In the genomic region with DNA sequence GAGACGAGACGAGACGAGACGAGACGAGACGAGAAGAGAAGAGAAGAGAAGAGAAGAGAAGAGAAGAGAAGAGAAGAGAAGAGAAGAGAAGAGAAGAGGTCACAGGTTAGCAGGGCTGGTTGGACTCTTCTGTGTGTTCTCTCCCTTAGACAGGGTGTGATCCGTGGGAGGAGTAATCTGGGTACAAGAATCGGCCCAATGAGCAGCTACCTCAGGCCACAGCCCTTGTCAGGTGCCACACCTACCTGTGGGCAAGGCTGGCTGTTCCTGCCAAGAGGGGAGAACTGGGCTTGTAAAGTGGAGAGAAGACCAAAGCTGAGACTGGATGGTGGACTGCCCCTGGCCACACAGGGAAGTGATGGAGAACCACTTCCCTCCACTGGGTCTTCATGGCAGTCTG, we compare ENCODE assay signal across 24 mouse cellular contexts. TPM values are rescaled to one million over a fixed set of nuclear protein-coding genes. Genes with fewer than 3 reads are reported as not detected.
"Had no signal": no experiment of that assay in that cellular context is flagged by ENCODE, and none has a peak within 500 bp of the region (broad histone marks: within the 10 kb centered on the region; RNA-seq: fewer than 3 reads in every experiment).

No protein-coding gene starts in this region.

- H3K4me1 ChIP-seq: lung, embryonic 15.5 days; midbrain, embryonic 12.5 days; neural tube, embryonic 15.5 days had no signal

- H3K4me2 ChIP-seq: lung, embryonic 15.5 days; midbrain, embryonic 12.5 days; neural tube, embryonic 13.5 days; neural tube, embryonic 15.5 days had no signal

- DNase-seq: lung, adult 2 months; lung, postnatal 14 days; lung, postnatal 36 days; midbrain, embryonic 14.5 days; retina, postnatal 1 day; right cerebral cortex, adult 18-20 months; right cerebral cortex, postnatal 25 days; right cerebral cortex, postnatal 4 days; spleen, adult 18-20 months; thymus, adult 18-20 months; thymus, postnatal 14 days; thymus, postnatal 36 days had no signal

- H3K9ac ChIP-seq: lung, embryonic 15.5 days; midbrain, embryonic 12.5 days; neural tube, embryonic 13.5 days; neural tube, embryonic 15.5 days had no signal

- H3K27ac ChIP-seq: lung, embryonic 15.5 days; macrophage; midbrain, embryonic 10.5 days; midbrain, embryonic 12.5 days; neural tube, embryonic 13.5 days; neural tube, embryonic 15.5 days had no signal

- H3K9me3 ChIP-seq: lung, embryonic 15.5 days; midbrain, embryonic 10.5 days; midbrain, embryonic 12.5 days; neural tube, embryonic 13.5 days; neural tube, embryonic 15.5 days had no signal

- H3K4me3 ChIP-seq: lung, embryonic 15.5 days; midbrain, embryonic 10.5 days; midbrain, embryonic 12.5 days; myocyte; neural tube, embryonic 13.5 days; neural tube, embryonic 15.5 days had no signal

- H3K27me3 ChIP-seq: lung, embryonic 15.5 days; midbrain, embryonic 12.5 days; neural tube, embryonic 15.5 days had no signal

- H3K36me3 ChIP-seq: lung, embryonic 15.5 days; midbrain, embryonic 10.5 days; midbrain, embryonic 12.5 days; neural tube, embryonic 13.5 days; neural tube, embryonic 15.5 days had no signal

- ATAC-seq: lung, postnatal 0 days; midbrain, embryonic 16.5 days had no signal

RNA-seq across cellular contexts. Expression of a gene that starts 7.9 kb away (rescaled TPM):
- total RNA-seq: megakaryocyte progenitor cell, adult 5-6 weeks; megakaryocyte-erythroid progenitor cell, adult 5-6 weeks had no signal
- polyA plus RNA-seq: macrophage had no signal

RNA-seq across cellular contexts. Expression of a gene that starts 56.1 kb away (rescaled TPM):
- total RNA-seq: megakaryocyte progenitor cell, adult 5-6 weeks; megakaryocyte-erythroid progenitor cell, adult 5-6 weeks had no signal
- polyA plus RNA-seq: macrophage; midbrain, embryonic 10.5 days; midbrain, embryonic 12.5 days; neural tube, embryonic 11.5 days had no signal
